Mouse (Mus musculus) small intestine, adult 2 months (tissue): ENCODE measurements around the gene AI464131.

Source experiments
- CTCF ChIP-seq: fragments of 200-500 bp; IDR thresholded peaks from 2 replicates; pipeline ENCODE4 v1.5.1; 2012; ENCODE audit warnings: low read depth, mild to moderate bottlenecking, control low read depth, inconsistent platforms, low read length, moderate library complexity, mixed read lengths; ENCODE audit not compliant: insufficient replicate concordance, insufficient read length; ENCODE audit errors: extremely low read depth
- POLR2A ChIP-seq: fragments of 200-500 bp; IDR thresholded peaks from 2 replicates; pipeline ENCODE4 v1.6.1; 2012; ENCODE audit warnings: low read depth, mild to moderate bottlenecking, control low read depth, inconsistent platforms, low read length, moderate library complexity

DNA sequence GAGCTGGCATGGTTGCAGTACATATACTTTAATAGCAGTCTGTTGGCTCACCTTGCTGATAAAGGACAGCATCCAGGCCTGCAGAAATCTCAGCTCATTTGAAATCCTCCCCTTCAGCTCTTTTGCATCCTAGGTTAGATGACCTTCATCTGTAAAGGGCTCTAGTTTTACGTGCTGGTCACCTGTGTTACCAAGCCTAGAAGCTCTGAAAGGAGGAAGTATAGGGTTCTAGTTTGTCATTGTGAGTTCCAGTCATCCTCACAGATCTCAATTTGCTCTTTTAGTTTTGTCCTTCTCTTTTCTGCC is 31.5 kb downstream of the AI464131 start:
- TF ChIP-seq CTCF: no peak
- TF ChIP-seq POLR2A: no peak
